In genomic region chr16:18677746-18678679, GRCm38 (mm10) we compare ENCODE assay signal across 9 mouse cellular contexts. TPM values are rescaled to one million over a fixed set of nuclear protein-coding genes. Genes with fewer than 3 reads are reported as not detected.
A peak's percentile ranks its signal among the peaks of the same experiment; 100 is the strongest.
DNase-seq lines count a peak whose midpoint lies in the region; ATAC-seq and TF ChIP-seq lines count a peak whose summit lies in the region.
"Had no signal": no experiment of that assay in that cellular context is flagged by ENCODE, and none has a peak within 500 bp of the region (broad histone marks: within the 10 kb centered on the region; RNA-seq: fewer than 3 reads in every experiment).

No protein-coding gene starts in this region.

- peak; percentile 57 for TF ChIP-seq CTCF in forebrain, postnatal 0 days (IDR thresholded peaks at IDR 0.05; ENCODE audit: low read depth)
- peak; percentile 85 for TF ChIP-seq CTCF in stomach, postnatal 0 days (IDR thresholded peaks at IDR 0.05; ENCODE audit: low read depth)

- no peaks in the 10 kb centered on the region for H3K9me3 ChIP-seq in forebrain, postnatal 0 days (ENCODE audit: low read length)
- H3K9me3 ChIP-seq in forebrain, embryonic 12.5 days: no peaks in the 10 kb centered on the region
- H3K9me3 ChIP-seq in stomach, postnatal 0 days (ENCODE audit: control insufficient read depth, low read length): no peaks in the 10 kb centered on the region
- H3K9me3 ChIP-seq: megakaryocyte, embryonic 14.5 days had no signal

- no peaks in the 10 kb centered on the region for H3K27me3 ChIP-seq in forebrain, postnatal 0 days (ENCODE audit: insufficient read depth, low read length)
- H3K27me3 ChIP-seq in forebrain, embryonic 12.5 days: no peaks in the 10 kb centered on the region
- H3K27me3 ChIP-seq in stomach, postnatal 0 days (ENCODE audit: control insufficient read depth, insufficient read depth, low read length): no peaks in the 10 kb centered on the region

- no peak for ATAC-seq in forebrain, postnatal 0 days
- ATAC-seq in forebrain, embryonic 12.5 days (ENCODE audit: low FRiP score): no peak
- ATAC-seq in hematopoietic stem cell, adult 5-6 weeks (replicated peaks in 1 of 2; ENCODE audit: insufficient read depth in 1 of 2, low FRiP score in 2 of 2, low TSS enrichment in 1 of 2, low read depth in 1 of 2, poor library complexity in 2 of 2, severe bottlenecking in 2 of 2): peak; percentile 76 to 82
- ATAC-seq in stomach, postnatal 0 days (ENCODE audit: low FRiP score, low TSS enrichment): peak; percentile 65; the same call in 1 of the 2 replicates

- TF ChIP-seq EP300 in stomach, postnatal 0 days (optimal IDR thresholded peaks at IDR 0.05): no peak

- 37% methylated on average over 17 of the region's 17 CpGs for WGBS in forebrain, postnatal 0 days
- 36% methylated on average over 17 of the region's 17 CpGs for WGBS in forebrain, embryonic 12.5 days
- 34% methylated on average over 17 of the region's 17 CpGs for WGBS in stomach, postnatal 0 days

- H3K36me3 ChIP-seq in forebrain, postnatal 0 days (ENCODE audit: insufficient read depth): no peaks in the 10 kb centered on the region
- H3K36me3 ChIP-seq in forebrain, embryonic 12.5 days (replicated peaks): no peaks in the 10 kb centered on the region
- H3K36me3 ChIP-seq in stomach, postnatal 0 days (ENCODE audit: control insufficient read depth, insufficient read depth, low read length): no peaks in the 10 kb centered on the region

- H3K4me2 ChIP-seq in forebrain, postnatal 0 days (ENCODE audit: low read depth): no peak overlapping the region
- no peak overlapping the region for H3K4me2 ChIP-seq in forebrain, embryonic 12.5 days
- H3K4me2 ChIP-seq in stomach, postnatal 0 days (replicated peaks; ENCODE audit: low read depth): no peak overlapping the region

- no peaks in the 10 kb centered on the region for H3K4me1 ChIP-seq in forebrain, postnatal 0 days (ENCODE audit: insufficient read depth)
- no peaks in the 10 kb centered on the region for H3K4me1 ChIP-seq in forebrain, embryonic 12.5 days
- H3K4me1 ChIP-seq in stomach, postnatal 0 days (replicated peaks; ENCODE audit: control insufficient read depth, insufficient read depth): no peaks in the 10 kb centered on the region

- DNase-seq in forebrain, postnatal 0 days: peak; percentile 17
- DNase-seq in adrenal gland, adult (ENCODE audit: inconsistent age in 2 of 2, low spot score in 1 of 2): peak; percentile 76 to 92
- peak; percentile 81 for DNase-seq in embryo, embryonic 10 days (ENCODE audit: low spot score)
- peak; percentile 55 to 77 for DNase-seq in left cerebral cortex, adult 18-20 months (ENCODE audit: low spot score in 2 of 2)
- DNase-seq in naive thymus-derived CD4-positive, alpha-beta T cell, adult 2 months (ENCODE audit: low read depth): peak; percentile 69
- DNase-seq in stomach, postnatal 0 days (ENCODE audit: low spot score): peak; percentile 84

- H3K9ac ChIP-seq in forebrain, postnatal 0 days: no peak overlapping the region
- no peak overlapping the region for H3K9ac ChIP-seq in forebrain, embryonic 12.5 days
- H3K9ac ChIP-seq in stomach, postnatal 0 days (ENCODE audit: low read length): no peak overlapping the region

- no peak overlapping the region for H3K4me3 ChIP-seq in forebrain, postnatal 0 days (ENCODE audit: low read depth, low read length)
- no peak overlapping the region for H3K4me3 ChIP-seq in forebrain, embryonic 12.5 days (replicated peaks)
- no peak overlapping the region for H3K4me3 ChIP-seq in stomach, postnatal 0 days (ENCODE audit: low read depth, low read length)
- H3K4me3 ChIP-seq: megakaryocyte, embryonic 14.5 days had no signal

- H3K27ac ChIP-seq in forebrain, postnatal 0 days (ENCODE audit: low read depth, low read length): no peak overlapping the region
- H3K27ac ChIP-seq in forebrain, embryonic 12.5 days: no peak overlapping the region
- no peak overlapping the region for H3K27ac ChIP-seq in stomach, postnatal 0 days (replicated peaks)

RNA-seq across cellular contexts. Expression of gene Sept5, which starts 48.3 kb away (rescaled TPM):
- 372 and 373 TPM in 2 replicates for total RNA-seq in forebrain, postnatal 0 days (2014; rRNA removed)
- polyA plus RNA-seq in forebrain, postnatal 0 days (2015; fragmentation: Nextera tagmentation; extraction: Ambion mirVana): 265 and 267 TPM in 2 replicates
- polyA plus RNA-seq in forebrain, embryonic 12.5 days (2016; fragmentation: Nextera tagmentation; extraction: Ambion mirVana): 68.4 and 69.3 TPM in 2 replicates
- 1.8 and 7.6 TPM in 2 replicates for total RNA-seq in hematopoietic stem cell, adult 5-6 weeks (2017)
- 100 to 1,000 TPM; 824 to 876 TPM for total RNA-seq in left cerebral cortex, adult 18-20 months (2021)
- polyA plus RNA-seq in stomach, postnatal 0 days (2015; fragmentation: Nextera tagmentation; extraction: Ambion mirVana): 38.0 and 38.8 TPM in 2 replicates

RNA-seq across cellular contexts. Expression of gene Gm49601, which starts 51.8 kb away (rescaled TPM):
- total RNA-seq in forebrain, postnatal 0 days (2014; rRNA removed): 32.7 and 33.4 TPM in 2 replicates
- polyA plus RNA-seq in forebrain, postnatal 0 days (2015; fragmentation: Nextera tagmentation; extraction: Ambion mirVana): 3.6 and 4.9 TPM in 2 replicates
- polyA plus RNA-seq in forebrain, embryonic 12.5 days (2016; fragmentation: Nextera tagmentation; extraction: Ambion mirVana): 10.6 and 10.7 TPM in 2 replicates
- 2.1 TPM in 1 of 2 replicates, not detected in the other for total RNA-seq in hematopoietic stem cell, adult 5-6 weeks (2017)
- total RNA-seq in left cerebral cortex, adult 18-20 months (2021): 100 to 1,000 TPM; 231 to 252 TPM
- 0.97 and 1.5 TPM in 2 replicates for polyA plus RNA-seq in stomach, postnatal 0 days (2015; fragmentation: Nextera tagmentation; extraction: Ambion mirVana)

RNA-seq across cellular contexts. Expression of gene Gp1bb, which starts 55.8 kb away (rescaled TPM):
- total RNA-seq in forebrain, postnatal 0 days (2014; rRNA removed): 34.1 and 34.2 TPM in 2 replicates
- polyA plus RNA-seq in forebrain, postnatal 0 days (2015; fragmentation: Nextera tagmentation; extraction: Ambion mirVana): 9.4 and 11.4 TPM in 2 replicates
- polyA plus RNA-seq in forebrain, embryonic 12.5 days (2016; fragmentation: Nextera tagmentation; extraction: Ambion mirVana): 4.4 and 5.7 TPM in 2 replicates
- 0.38 and 2.9 TPM in 2 replicates for total RNA-seq in hematopoietic stem cell, adult 5-6 weeks (2017)
- total RNA-seq in left cerebral cortex, adult 18-20 months (2021): 1 to 10 TPM; 1.1 to 1.3 TPM
- 4.6 and 5.4 TPM in 2 replicates for polyA plus RNA-seq in stomach, postnatal 0 days (2015; fragmentation: Nextera tagmentation; extraction: Ambion mirVana)

Comparison
In these comparisons a context has a peak if more than half of its experiments do, and no peak if none do; other contexts are left out.
1. ATAC-seq: peak in hematopoietic stem cell, adult 5-6 weeks (2 of 2) and stomach, postnatal 0 days (single experiment); none in forebrain, postnatal 0 days (single experiment) and forebrain, embryonic 12.5 days (single experiment).
2. DNase-seq: peak in every context shown above with its lines; median percentile 84 in adrenal gland, adult; 84 in stomach, postnatal 0 days; 81 in embryo, embryonic 10 days; 69 in naive thymus-derived CD4-positive, alpha-beta T cell, adult 2 months; 66 in left cerebral cortex, adult 18-20 months; 17 in forebrain, postnatal 0 days.
3. RNA of gene Sept5, which starts 48.3 kb away (total RNA-seq): 824 to 876 TPM in left cerebral cortex, adult 18-20 months and 372 to 373 TPM in forebrain, postnatal 0 days; 1.8 to 7.6 TPM in hematopoietic stem cell, adult 5-6 weeks; every median in the first group is over 10 times any median in the second.
4. RNA of gene Gm49601, which starts 51.8 kb away (total RNA-seq): 231 to 252 TPM in left cerebral cortex, adult 18-20 months and 32.7 to 33.4 TPM in forebrain, postnatal 0 days; 2.1 TPM in hematopoietic stem cell, adult 5-6 weeks; every median in the first group is over 10 times any median in the second.